Mouse (Mus musculus): ENCODE data around the gene Gm38119.

- TF ChIP-seq CTCF (IDR thresholded peaks at IDR 0.05; ENCODE audit: borderline replicate concordance, insufficient read depth, low read length) (no peak), POLR2A (IDR thresholded peaks at IDR 0.05; ENCODE audit: low read depth, low read length) (no peak)
Measured at GRCm38 (mm10) chr3:92764965-92765364, 26.1 kb upstream of the Gm38119 start, which contains the start of gene Lce1h.

Data from embryonic fibroblast, embryonic 13.5 days (primary cell).